Mouse (Mus musculus) neural tube, embryonic 12.5 days (tissue): ENCODE measurements around the gene Zfp800. TPM values are rescaled to one million over a fixed set of nuclear protein-coding genes. Genes with fewer than 3 reads are reported as not detected.

Source experiments
- ATAC-seq: fragments of 200-750 bp; cut with Nextera tagmentation; 2 replicates; pipeline ENCODE4 v1.8.0; 2017; ENCODE audit warnings: low read depth, mild to moderate bottlenecking, moderate TSS enrichment, moderate library complexity; ENCODE audit not compliant: low FRiP score
- H3K27ac ChIP-seq: fragments of 300-500 bp; sonication (generic); 2 replicates; pipeline ENCODE4 v1.5.1; 2016
- H3K27me3 ChIP-seq: fragments of 300-500 bp; sonication (generic); replicated peaks from 2 replicates; pipeline ENCODE4 v1.6.1; 2016; ENCODE audit warnings: mild to moderate bottlenecking
- H3K36me3 ChIP-seq: fragments of 300-500 bp; sonication (generic); 2 replicates; pipeline ENCODE4 v1.6.1; 2016; ENCODE audit warnings: mild to moderate bottlenecking
- H3K4me1 ChIP-seq: fragments of 300-500 bp; sonication (generic); 2 replicates; pipeline ENCODE4 v1.6.1; 2016
- H3K4me2 ChIP-seq: fragments of 300-500 bp; sonication (generic); replicated peaks from 2 replicates; pipeline ENCODE4 v1.6.1; 2016; ENCODE audit warnings: mild to moderate bottlenecking
- H3K4me3 ChIP-seq: fragments of 300-500 bp; sonication (generic); 2 replicates; pipeline ENCODE4 v1.5.1; 2016
- H3K9ac ChIP-seq: fragments of 300-500 bp; sonication (generic); 2 replicates; pipeline ENCODE4 v1.6.1; 2016; ENCODE audit warnings: mild to moderate bottlenecking
- H3K9me3 ChIP-seq: fragments of 300-500 bp; sonication (generic); 2 replicates; pipeline ENCODE4 v1.6.1; 2016; ENCODE audit warnings: mild to moderate bottlenecking
- WGBS: fragments of 180-500 bp; shearing (Covaris S2); methylation state at CpG from one replicate; pipeline ENCODE4 v1.1.7; 2016; 5-methylcytosine and 5-hydroxymethylcytosine counted together
- polyA plus RNA-seq: library from polyadenylated mRNA; unstranded; fragments of >200 nt; fragmentation: Nextera tagmentation; extraction: Ambion mirVana; gene quantifications from 2 replicates; pipeline ENCODE4 v1.2.1, GENCODE M21; 2016

Gene Zfp800
- polyA plus RNA-seq, 1 experiment from 2014 or later, result 22.0 TPM

- no peak overlapping the region for H3K9ac ChIP-seq
- WGBS, result 91% methylated on average over 3 of the region's 3 CpGs
- no peak overlapping the region for H3K4me2 ChIP-seq
- no peak overlapping the region for H3K27ac ChIP-seq
- no peaks in the 10 kb centered on the region for H3K4me1 ChIP-seq
- no peaks in the 10 kb centered on the region for H3K36me3 ChIP-seq
- no peak for ATAC-seq
- H3K27me3 ChIP-seq, result no peaks in the 10 kb centered on the region
- no peaks in the 10 kb centered on the region for H3K9me3 ChIP-seq
- no peak overlapping the region for H3K4me3 ChIP-seq
These were observed 12.6 kb downstream of the Zfp800 start for GRCm38 (mm10) chr6:28385169-28385568.

- 67% methylated on average over 4 of the region's 4 CpGs for WGBS
- H3K4me1 ChIP-seq, result no peaks in the 10 kb centered on the region
- H3K4me3 ChIP-seq, result no peak overlapping the region
- H3K4me2 ChIP-seq, result no peak overlapping the region
- H3K27me3 ChIP-seq, result no peaks in the 10 kb centered on the region
- ATAC-seq, result no peak
- no peaks in the 10 kb centered on the region for H3K9me3 ChIP-seq
- H3K27ac ChIP-seq, result no peak overlapping the region
- no peak overlapping the region for H3K9ac ChIP-seq
- H3K36me3 ChIP-seq, result no peaks in the 10 kb centered on the region
These were observed 15.8 kb downstream of the Zfp800 start for GRCm38 (mm10) chr6:28381983-28382382.

- no peak overlapping the region for H3K4me3 ChIP-seq
- no peaks in the 10 kb centered on the region for H3K4me1 ChIP-seq
- H3K9ac ChIP-seq, result no peak overlapping the region
- no peak for ATAC-seq
- H3K27me3 ChIP-seq, result no peaks in the 10 kb centered on the region
- H3K9me3 ChIP-seq, result no peaks in the 10 kb centered on the region
- no peaks in the 10 kb centered on the region for H3K36me3 ChIP-seq
- H3K27ac ChIP-seq, result no peak overlapping the region
- 84% methylated on average over 6 of the region's 6 CpGs for WGBS
- no peak overlapping the region for H3K4me2 ChIP-seq
These were observed 27.7 kb downstream of the Zfp800 start for GRCm38 (mm10) chr6:28369966-28370683.

- Histone ChIP-seq H3K4me3 (no peak overlapping the region), H3K9ac (no peak overlapping the region), H3K36me3 (no peaks in the 10 kb centered on the region), H3K4me2 (no peak overlapping the region), H3K27ac (no peak overlapping the region), H3K9me3 (no peaks in the 10 kb centered on the region), H3K4me1 (no peaks in the 10 kb centered on the region), H3K27me3 (no peaks in the 10 kb centered on the region)
- WGBS, result 95% methylated on average over 9 of the region's 9 CpGs
- no peak for ATAC-seq
These were observed 30.2 kb downstream of the Zfp800 start for GRCm38 (mm10) chr6:28367575-28367974.

- no peaks in the 10 kb centered on the region for H3K36me3 ChIP-seq
- ATAC-seq, result no peak
- no peak overlapping the region for H3K4me3 ChIP-seq
- no peak overlapping the region for H3K4me2 ChIP-seq
- no peaks in the 10 kb centered on the region for H3K9me3 ChIP-seq
- H3K4me1 ChIP-seq, result no peaks in the 10 kb centered on the region
- WGBS, result 50% methylated on average over 3 of the region's 3 CpGs
- H3K9ac ChIP-seq, result no peak overlapping the region
- no peak overlapping the region for H3K27ac ChIP-seq
- H3K27me3 ChIP-seq, result no peaks in the 10 kb centered on the region
These were observed 46.7 kb downstream of the Zfp800 start for GRCm38 (mm10) chr6:28351066-28351465.

GRCm38 (mm10) chr6:28345677-28346076 lies 52.1 kb downstream of the Zfp800 start:
- Histone ChIP-seq H3K9ac (no peak overlapping the region), H3K4me1 (no peaks in the 10 kb centered on the region; the same call in 1 of the 2 replicates), H3K27ac (no peak overlapping the region), H3K9me3 (no peaks in the 10 kb centered on the region), H3K4me2 (no peak overlapping the region), H3K36me3 (no peaks in the 10 kb centered on the region), H3K27me3 (no peaks in the 10 kb centered on the region), H3K4me3 (no peak overlapping the region)
- no peak for ATAC-seq

- Histone ChIP-seq H3K27ac (no peak overlapping the region), H3K4me3 (no peak overlapping the region), H3K9ac (no peak overlapping the region), H3K36me3 (no peaks in the 10 kb centered on the region), H3K27me3 (no peaks in the 10 kb centered on the region), H3K4me2 (no peak overlapping the region), H3K4me1 (no peaks in the 10 kb centered on the region; the same call in 1 of the 2 replicates), H3K9me3 (no peaks in the 10 kb centered on the region)
- WGBS, result 49% methylated on average over 7 of the region's 7 CpGs
- 0 out of 2 replicates have a peak, but pooled peaks have one; percentile 48 for ATAC-seq
These were observed 52.6 kb downstream of the Zfp800 start for GRCm38 (mm10) chr6:28345181-28345580.

- Histone ChIP-seq H3K27me3 (no peaks in the 10 kb centered on the region), H3K4me2 (no peak overlapping the region), H3K4me3 (no peak overlapping the region), H3K9me3 (no peaks in the 10 kb centered on the region), H3K9ac (no peak overlapping the region), H3K4me1 (no peaks in the 10 kb centered on the region; the same call in 1 of the 2 replicates), H3K36me3 (no peaks in the 10 kb centered on the region), H3K27ac (no peak overlapping the region)
- no peak for ATAC-seq
- whole genome bisulfite sequencing, result 85% methylated on average over 5 of the region's 5 CpGs
These were observed 54.9 kb downstream of the Zfp800 start for GRCm38 (mm10) chr6:28342863-28343262.

GRCm38 (mm10) chr6:28341174-28341573 lies 56.6 kb downstream of the Zfp800 start:
- Histone ChIP-seq H3K9me3 (no peaks in the 10 kb centered on the region), H3K4me3 (no peak overlapping the region), H3K27ac (no peak overlapping the region), H3K4me1 (no peaks in the 10 kb centered on the region; the same call in 1 of the 2 replicates), H3K36me3 (no peaks in the 10 kb centered on the region), H3K9ac (no peak overlapping the region), H3K27me3 (no peaks in the 10 kb centered on the region), H3K4me2 (no peak overlapping the region)
- WGBS, result 92% methylated on average over 4 of the region's 4 CpGs
- no peak for ATAC-seq

- no peaks in the 10 kb centered on the region for H3K4me1 ChIP-seq
- 91% methylated on average over 5 of the region's 5 CpGs for WGBS
- H3K27me3 ChIP-seq, result no peaks in the 10 kb centered on the region
- no peak overlapping the region for H3K9ac ChIP-seq
- ATAC-seq, result no peak
- no peaks in the 10 kb centered on the region for H3K9me3 ChIP-seq
- no peak overlapping the region for H3K4me3 ChIP-seq
- H3K4me2 ChIP-seq, result no peak overlapping the region
- H3K36me3 ChIP-seq, result no peaks in the 10 kb centered on the region
- H3K27ac ChIP-seq, result no peak overlapping the region
These were observed 58.4 kb downstream of the Zfp800 start for GRCm38 (mm10) chr6:28339410-28339809.

GRCm38 (mm10) chr6:28333696-28334095 lies 64.1 kb downstream of the Zfp800 start:
- Histone ChIP-seq H3K4me3 (no peak overlapping the region), H3K27me3 (no peaks in the 10 kb centered on the region), H3K9ac (no peak overlapping the region), H3K36me3 (no peaks in the 10 kb centered on the region), H3K9me3 (no peaks in the 10 kb centered on the region), H3K4me1 (no peaks in the 10 kb centered on the region), H3K4me2 (no peak overlapping the region), H3K27ac (no peak overlapping the region)
- 87% methylated on average over 5 of the region's 5 CpGs for WGBS
- no peak for ATAC-seq

- no peaks in the 10 kb centered on the region for H3K27me3 ChIP-seq
- no peak overlapping the region for H3K4me3 ChIP-seq
- H3K27ac ChIP-seq, result no peak overlapping the region
- no peaks in the 10 kb centered on the region for H3K9me3 ChIP-seq
- ATAC-seq, result no peak
- no peak overlapping the region for H3K9ac ChIP-seq
- no peaks in the 10 kb centered on the region for H3K4me1 ChIP-seq
- WGBS, result 70% methylated on average over 3 of the region's 3 CpGs
- H3K36me3 ChIP-seq, result no peaks in the 10 kb centered on the region
- H3K4me2 ChIP-seq, result no peak overlapping the region
These were observed 65.3 kb downstream of the Zfp800 start for GRCm38 (mm10) chr6:28332546-28332945.

GRCm38 (mm10) chr6:28329815-28330214 lies 68.0 kb downstream of the Zfp800 start:
- no peak for ATAC-seq

More at GRCm38 (mm10) chr6:28329815-28330214, 68.0 kb downstream of the Zfp800 start:
- no peaks in the 10 kb centered on the region for H3K36me3 ChIP-seq
- no peak overlapping the region for H3K4me3 ChIP-seq
- no peaks in the 10 kb centered on the region for H3K27me3 ChIP-seq
- H3K4me1 ChIP-seq, result no peaks in the 10 kb centered on the region
- no peak overlapping the region for H3K27ac ChIP-seq
- WGBS, result 73% methylated on average over 6 of the region's 6 CpGs
- H3K4me2 ChIP-seq, result no peak overlapping the region
- H3K9ac ChIP-seq, result no peak overlapping the region
- no peaks in the 10 kb centered on the region for H3K9me3 ChIP-seq
